Mouse (Mus musculus): ENCODE measurements around the gene Foxo3. TPM values are rescaled to one million over a fixed set of nuclear protein-coding genes. Genes with fewer than 3 reads are reported as not detected.

Gene Foxo3
- total and polyA plus RNA-seq, 3 experiments, result 9.2 to 18.2 (median 12.6) TPM

GRCm38 (mm10) chr10:42199472-42199871 lies 77.1 kb downstream of the Foxo3 start:
- no peak overlapping the region for H3K27ac ChIP-seq (ENCODE audit: insufficient read depth, low read depth)
- no peak for DNase-seq (ENCODE audit: extremely low read depth)
- in situ Hi-C loops (cut with MboI; ENCODE audit: low pct_ligation_motif_present, low pct_unique_long_range_greater_than_20kb, low sequenced_read_pairs) (no loop called here), dilution Hi-C loops (cut with MboI; ENCODE audit: extremely low pct_ligation_motif_present, extremely low pct_unique_long_range_greater_than_20kb, low sequenced_read_pairs) (no loop called here)
- H3K4me3 ChIP-seq (replicated peaks in 1 of 3; ENCODE audit: low read depth in 2 of 3, low read length in 2 of 3, poor library complexity in 1 of 3), result no peak overlapping the region
- H3K4me2 ChIP-seq (ENCODE audit: insufficient read depth, low read depth, poor library complexity, severe bottlenecking), result no peak overlapping the region
- no peaks in the 10 kb centered on the region for H3K27me3 ChIP-seq (replicated peaks)
- TF ChIP-seq ZNF384 (IDR thresholded peaks at IDR 0.05; ENCODE audit: low read depth, low read length) (no peak), TCF12 (IDR thresholded peaks at IDR 0.05; ENCODE audit: low read depth, low read length) (no peak), GABPA (IDR thresholded peaks at IDR 0.05; ENCODE audit: insufficient replicate concordance, low read depth, low read length) (no peak)
- no peak overlapping the region for H3K9ac ChIP-seq (ENCODE audit: insufficient read depth, low read depth)
- no peaks in the 10 kb centered on the region for H3K79me2 ChIP-seq (replicated peaks; ENCODE audit: control insufficient read depth, extremely low read depth, insufficient read depth, poor library complexity, severe bottlenecking)
- peaks cover 0 to 34% of the 10 kb centered on the region in 2 experiments; a peak in 2 of 4 replicates for H3K4me1 ChIP-seq (ENCODE audit: control insufficient read depth in 1 of 2, insufficient read depth in 2 of 2)
- H3K9me3 ChIP-seq (replicated peaks; ENCODE audit: low read length), result peaks cover 8% of the 10 kb centered on the region
- peaks cover 22 to 42% of the 10 kb centered on the region in 2 experiments for H3K36me3 ChIP-seq (replicated peaks in 1 of 2; ENCODE audit: control insufficient read depth in 1 of 2, insufficient read depth in 1 of 2, low read length in 1 of 2)

- TF ChIP-seq RAD21 (IDR thresholded peaks at IDR 0.05; ENCODE audit: low read depth, low read length), result no peak
- TF ChIP-seq CTCF (conservative IDR thresholded peaks at IDR 0.05 in 1 of 2, IDR thresholded peaks at IDR 0.05 in 1 of 2; ENCODE audit: low read depth in 2 of 2, low read length in 2 of 2), result no peak
- TF ChIP-seq RCOR1 (conservative IDR thresholded peaks at IDR 0.05; ENCODE audit: low read depth, low read length), result no peak
- TF ChIP-seq POLR2A (IDR thresholded peaks at IDR 0.05; ENCODE audit: low read depth, low read length), result no peak
- TF ChIP-seq TBP (conservative IDR thresholded peaks at IDR 0.05; ENCODE audit: low read depth, low read length), result no peak
- TF ChIP-seq BHLHE40 (IDR thresholded peaks at IDR 0.05; ENCODE audit: low read depth, low read length), result no peak
- no peak for TF ChIP-seq UBTF (IDR thresholded peaks at IDR 0.05; ENCODE audit: low read depth, low read length)
- no peak for TF ChIP-seq MEF2A (IDR thresholded peaks at IDR 0.05; ENCODE audit: borderline replicate concordance, low read depth, low read length)
- TF ChIP-seq CHD2 (IDR thresholded peaks at IDR 0.05; ENCODE audit: low read length), result no peak
- TF ChIP-seq MAFK (IDR thresholded peaks at IDR 0.05; ENCODE audit: insufficient replicate concordance, low read length), result no peak
- no peak for TF ChIP-seq PAX5 (IDR thresholded peaks at IDR 0.05; ENCODE audit: low read length)
- no peak for TF ChIP-seq CHD1 (IDR thresholded peaks at IDR 0.05; ENCODE audit: low read depth, low read length)
- no peak for TF ChIP-seq MAZ (IDR thresholded peaks at IDR 0.05; ENCODE audit: low read depth, low read length)
- TF ChIP-seq ETS1 (conservative IDR thresholded peaks at IDR 0.05; ENCODE audit: low read depth, low read length), result no peak
- no peak for TF ChIP-seq ZC3H11A (IDR thresholded peaks at IDR 0.05; ENCODE audit: low read depth, low read length)
- H3K27ac ChIP-seq (ENCODE audit: insufficient read depth, low read depth), result no peak overlapping the region
These were observed 77.9 kb downstream of the Foxo3 start for GRCm38 (mm10) chr10:42198682-42199081.

More at GRCm38 (mm10) chr10:42198682-42199081, 77.9 kb downstream of the Foxo3 start:
- Histone ChIP-seq H3K27me3 (replicated peaks) (no peaks in the 10 kb centered on the region), H3K36me3 (replicated peaks in 1 of 2; ENCODE audit: control insufficient read depth in 1 of 2, insufficient read depth in 1 of 2, low read length in 1 of 2) (peaks cover 22 to 46% of the 10 kb centered on the region in 2 experiments), H3K9me3 (replicated peaks; ENCODE audit: low read length) (peaks cover 8% of the 10 kb centered on the region), H3K9ac (ENCODE audit: insufficient read depth, low read depth) (no peak overlapping the region), H3K79me2 (replicated peaks; ENCODE audit: control insufficient read depth, extremely low read depth, insufficient read depth, poor library complexity, severe bottlenecking) (0 out of 2 replicates have a peak, but pooled peaks cover 2% of the 10 kb centered on the region), H3K4me2 (ENCODE audit: insufficient read depth, low read depth, poor library complexity, severe bottlenecking) (no peak overlapping the region), H3K4me3 (replicated peaks in 1 of 3; ENCODE audit: low read depth in 2 of 3, low read length in 2 of 3, poor library complexity in 1 of 3) (no peak overlapping the region), H3K4me1 (ENCODE audit: control insufficient read depth in 1 of 2, insufficient read depth in 2 of 2) (peaks cover 0 to 42% of the 10 kb centered on the region in 2 experiments; a peak in 2 of 4 replicates)
- in situ Hi-C loops (cut with MboI; ENCODE audit: low pct_ligation_motif_present, low pct_unique_long_range_greater_than_20kb, low sequenced_read_pairs) (no loop called here), dilution Hi-C loops (cut with MboI; ENCODE audit: extremely low pct_ligation_motif_present, extremely low pct_unique_long_range_greater_than_20kb, low sequenced_read_pairs) (no loop called here)
- DNase-seq (ENCODE audit: extremely low read depth), result no peak
